Mouse (Mus musculus) bone marrow macrophage, adult 2 months (primary cell): ENCODE measurements around the gene Nckap5. TPM values are rescaled to one million over a fixed set of nuclear protein-coding genes. Genes with fewer than 3 reads are reported as not detected.

Experiments used
- H3K27ac ChIP-seq: 2 replicates; pipeline ENCODE4 v1.5.1; 2012; ENCODE audit warnings: low read depth, low read length; ENCODE audit not compliant: insufficient read depth
- H3K4me1 ChIP-seq: 2 replicates; pipeline ENCODE4 v1.6.1; 2012; ENCODE audit warnings: low read length; ENCODE audit not compliant: control insufficient read depth, insufficient read depth
- H3K4me3 ChIP-seq: 2 replicates; pipeline ENCODE4 v1.5.1; 2012; ENCODE audit warnings: mild to moderate bottlenecking, low read length, moderate library complexity; ENCODE audit not compliant: insufficient read depth
- CTCF ChIP-seq: IDR thresholded peaks from 2 replicates; pipeline ENCODE4 v1.5.1; 2012; ENCODE audit warnings: low read depth, mild to moderate bottlenecking, low read length, moderate library complexity
- POLR2A ChIP-seq: IDR thresholded peaks from 2 replicates; pipeline ENCODE4 v1.6.1; 2012; ENCODE audit warnings: mild to moderate bottlenecking, low read depth, low read length, borderline replicate concordance
- polyA plus RNA-seq: library from polyadenylated mRNA; stranded (reverse); fragments of >200 nt; gene quantifications from 2 replicates; pipeline ENCODE4 v1.2.4, GENCODE M21; 2012; ENCODE audit not compliant: missing spikeins, insufficient read depth, insufficient read length

Nckap5 gene
- polyA plus RNA-seq, 1 experiment = not detected

DNA sequence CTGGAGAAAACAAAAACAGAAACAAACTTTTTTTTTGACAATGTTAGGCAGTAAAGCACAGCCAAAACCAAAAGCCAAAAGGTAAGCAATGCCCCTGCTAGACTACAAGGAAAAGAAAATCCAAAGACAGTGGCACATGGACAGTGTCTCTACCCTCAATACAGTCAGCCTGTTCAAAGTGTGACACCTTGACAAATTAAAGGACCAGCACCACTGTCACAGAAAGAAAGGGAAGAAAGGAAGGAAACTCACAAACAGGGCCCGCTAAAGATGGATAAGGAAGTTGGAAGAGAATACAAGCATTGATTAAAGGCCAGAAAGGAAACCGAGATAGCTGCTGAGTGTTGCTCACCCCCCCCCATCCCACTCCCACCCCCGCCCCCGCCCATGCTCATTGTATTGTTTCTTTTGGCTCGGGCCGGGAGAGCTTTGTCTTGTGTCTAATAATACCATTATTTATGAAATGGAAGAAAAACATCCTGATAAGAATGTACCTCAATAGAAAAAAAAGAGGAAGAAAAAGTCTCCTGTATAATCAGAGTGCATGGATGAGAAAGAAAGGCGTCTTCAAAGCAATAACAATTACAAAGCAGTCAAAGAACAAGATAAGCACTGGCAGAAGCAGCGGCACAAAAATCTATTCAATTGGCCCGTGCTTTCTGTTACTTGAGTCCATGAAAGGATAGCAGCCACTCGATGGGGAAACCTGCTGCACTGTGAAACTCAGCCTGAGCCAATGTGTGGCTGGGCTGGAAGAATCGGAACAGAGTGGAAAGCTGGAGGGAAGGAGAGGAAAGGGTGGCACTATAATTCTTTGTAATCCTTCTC is 368.9 kb downstream of the Nckap5 start:
- no peak overlapping the region for H3K4me3 ChIP-seq
- no peaks in the 10 kb centered on the region for H3K4me1 ChIP-seq
- H3K27ac ChIP-seq = no peak overlapping the region
- TF ChIP-seq CTCF (no peak), POLR2A (no peak)

- Histone ChIP-seq H3K4me3 (no peak overlapping the region), H3K27ac (no peak overlapping the region), H3K4me1 (no peaks in the 10 kb centered on the region)
- TF ChIP-seq POLR2A (no peak), CTCF (no peak)
Measured at GRCm38 (mm10) chr1:126457739-126458138, 372.9 kb downstream of the Nckap5 start.

- Histone ChIP-seq H3K4me1 (no peaks in the 10 kb centered on the region), H3K4me3 (no peak overlapping the region), H3K27ac (no peak overlapping the region)
- TF ChIP-seq CTCF = no peak
- TF ChIP-seq POLR2A = no peak
Measured at GRCm38 (mm10) chr1:126454504-126455173, 376.0 kb downstream of the Nckap5 start.

- Histone ChIP-seq H3K27ac (no peak overlapping the region), H3K4me3 (no peak overlapping the region), H3K4me1 (no peaks in the 10 kb centered on the region)
- TF ChIP-seq CTCF (no peak), POLR2A (no peak)
Measured at GRCm38 (mm10) chr1:126451472-126451871, 379.1 kb downstream of the Nckap5 start.

DNA sequence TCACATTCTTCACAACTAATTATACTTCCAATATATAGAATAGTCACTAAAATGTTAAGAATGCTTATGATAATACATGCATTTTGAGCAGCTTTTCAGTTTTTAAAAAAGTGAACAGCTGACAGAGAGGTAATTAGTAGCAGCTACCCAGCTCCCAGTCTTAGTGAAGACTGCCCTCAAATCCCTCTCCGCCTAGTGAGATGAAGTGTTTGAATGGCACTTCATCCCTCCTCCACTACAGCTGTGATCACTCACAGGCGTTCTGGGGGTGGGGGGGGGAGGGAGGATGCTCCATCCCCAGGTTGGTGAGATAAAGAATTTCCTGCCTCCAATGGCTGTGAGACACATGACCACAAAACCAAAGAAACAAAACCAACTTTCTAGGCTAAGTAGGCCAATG is 381.2 kb downstream of the Nckap5 start:
- TF ChIP-seq POLR2A (no peak), CTCF (no peak)
- Histone ChIP-seq H3K4me1 (no peaks in the 10 kb centered on the region), H3K27ac (no peak overlapping the region), H3K4me3 (no peak overlapping the region)

GRCm38 (mm10) chr1:126443890-126444289 is 386.7 kb downstream of the Nckap5 start:
- TF ChIP-seq CTCF = no peak
- no peak for TF ChIP-seq POLR2A
- H3K4me3 ChIP-seq = no peak overlapping the region
- H3K4me1 ChIP-seq = no peaks in the 10 kb centered on the region
- H3K27ac ChIP-seq = no peak overlapping the region

GRCm38 (mm10) chr1:126442723-126443122 is 387.9 kb downstream of the Nckap5 start:
- TF ChIP-seq CTCF = no peak
- TF ChIP-seq POLR2A = no peak
- no peak overlapping the region for H3K4me3 ChIP-seq
- H3K4me1 ChIP-seq = no peaks in the 10 kb centered on the region
- no peak overlapping the region for H3K27ac ChIP-seq

GRCm38 (mm10) chr1:126438000-126438572 is 392.5 kb downstream of the Nckap5 start:
- Histone ChIP-seq H3K27ac (no peak overlapping the region), H3K4me3 (no peak overlapping the region), H3K4me1 (no peaks in the 10 kb centered on the region)
- TF ChIP-seq POLR2A = no peak

GRCm38 (mm10) chr1:126436937-126437667 is 393.5 kb downstream of the Nckap5 start:
- TF ChIP-seq CTCF (no peak), POLR2A (no peak)
- no peaks in the 10 kb centered on the region for H3K4me1 ChIP-seq
- H3K4me3 ChIP-seq = no peak overlapping the region
- no peak overlapping the region for H3K27ac ChIP-seq

GRCm38 (mm10) chr1:126432285-126432684 is 398.3 kb downstream of the Nckap5 start:
- TF ChIP-seq POLR2A (no peak), CTCF (no peak)
- Histone ChIP-seq H3K4me3 (no peak overlapping the region), H3K4me1 (no peaks in the 10 kb centered on the region), H3K27ac (no peak overlapping the region)
